Mouse (Mus musculus): ENCODE measurements around the gene Faxc. TPM values are rescaled to one million over a fixed set of nuclear protein-coding genes. Genes with fewer than 3 reads are reported as not detected.

The Faxc gene
- polyA plus RNA-seq, 1 experiment: 0.51 TPM

DNA sequence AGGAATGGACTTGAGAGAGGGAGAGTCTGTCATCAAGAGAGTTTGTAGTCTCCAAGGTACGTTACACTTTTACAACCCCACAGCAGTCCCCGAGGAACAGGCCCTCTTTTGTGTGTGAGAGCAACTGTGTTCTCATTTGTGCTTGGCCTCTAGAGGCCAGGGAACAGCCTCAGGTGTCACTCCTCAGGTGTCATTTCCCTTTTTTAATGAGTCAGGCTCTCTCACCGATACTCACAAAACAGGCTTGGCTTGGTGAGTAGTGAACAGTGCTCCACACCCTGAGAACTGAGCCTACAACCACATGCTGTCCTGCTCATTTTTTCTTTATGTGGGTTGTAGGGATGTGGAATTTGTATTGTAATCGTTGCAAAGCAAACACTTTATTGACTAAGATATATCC lies 49.3 kb downstream of the Faxc start:
- no peak overlapping the region for H3K4me3 ChIP-seq (ENCODE audit: low read depth, low read length)
- no peaks in the 10 kb centered on the region for H3K27me3 ChIP-seq (ENCODE audit: control insufficient read depth, insufficient read depth, low read length)
- no peaks in the 10 kb centered on the region for H3K4me1 ChIP-seq (ENCODE audit: control insufficient read depth, insufficient read depth, insufficient read length, low read length)
- TF ChIP-seq POLR2A (IDR thresholded peaks at IDR 0.05; ENCODE audit: low read depth, low read length) (no peak), CTCF (IDR thresholded peaks at IDR 0.05; ENCODE audit: extremely low read depth, insufficient read length, insufficient replicate concordance, low read depth, low read length) (no peak)
- 46% methylated on average over 4 of the region's 4 CpGs for WGBS
- H3K27ac ChIP-seq (ENCODE audit: insufficient read depth, low read depth, low read length): no peak overlapping the region
- no peaks in the 10 kb centered on the region for H3K36me3 ChIP-seq (ENCODE audit: control insufficient read depth, insufficient read depth, low read length)

DNA sequence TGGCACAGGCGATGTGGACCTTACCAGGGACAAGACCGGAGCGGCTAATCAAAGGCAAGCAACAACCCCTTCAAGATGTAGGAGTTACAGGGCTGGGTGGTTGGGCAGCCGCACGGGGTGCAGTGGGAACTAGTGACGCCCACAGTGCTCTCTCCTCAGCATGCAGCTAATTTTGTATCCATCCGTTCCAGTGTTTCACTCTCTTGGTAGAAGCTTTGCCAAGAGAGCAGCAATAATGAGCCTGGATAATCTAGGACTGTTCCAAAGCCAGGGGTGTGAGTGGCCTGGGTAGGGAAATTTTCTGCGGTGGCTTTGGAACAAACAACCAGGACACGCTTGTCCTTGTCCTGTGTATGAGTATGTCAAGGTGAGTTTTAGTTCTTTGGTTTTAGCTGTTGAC lies 51.3 kb downstream of the Faxc start:
- Histone ChIP-seq H3K27me3 (ENCODE audit: control insufficient read depth, insufficient read depth, low read length) (no peaks in the 10 kb centered on the region), H3K4me1 (ENCODE audit: control insufficient read depth, insufficient read depth, insufficient read length, low read length) (no peaks in the 10 kb centered on the region), H3K36me3 (ENCODE audit: control insufficient read depth, insufficient read depth, low read length) (no peaks in the 10 kb centered on the region), H3K4me3 (ENCODE audit: low read depth, low read length) (no peak overlapping the region), H3K27ac (ENCODE audit: insufficient read depth, low read depth, low read length) (no peak overlapping the region)
- TF ChIP-seq CTCF (IDR thresholded peaks at IDR 0.05; ENCODE audit: extremely low read depth, insufficient read length, insufficient replicate concordance, low read depth, low read length): no peak
- no peak for TF ChIP-seq POLR2A (IDR thresholded peaks at IDR 0.05; ENCODE audit: low read depth, low read length)
- 94% methylated on average over 9 of the region's 9 CpGs for WGBS

DNA sequence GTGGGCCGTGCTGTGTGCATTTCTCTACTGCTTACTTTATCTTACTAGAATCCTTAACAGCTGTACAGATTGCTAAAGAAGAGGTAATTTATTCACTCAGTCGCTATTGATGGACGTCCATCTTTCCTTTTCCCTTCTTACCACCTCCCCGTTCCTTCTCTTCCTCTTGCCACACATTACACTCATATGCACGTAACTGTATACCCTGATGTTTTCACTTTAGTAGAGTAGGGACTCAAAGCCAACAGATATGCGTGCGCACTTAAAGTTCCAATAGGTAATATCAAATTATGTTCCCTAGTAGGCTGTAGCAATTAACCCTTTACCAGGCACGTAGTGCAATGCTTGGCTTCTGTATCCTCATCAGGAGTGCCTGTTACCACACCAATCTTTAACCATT lies 55.7 kb downstream of the Faxc start:
- TF ChIP-seq POLR2A (IDR thresholded peaks at IDR 0.05; ENCODE audit: low read depth, low read length) (no peak), CTCF (IDR thresholded peaks at IDR 0.05; ENCODE audit: extremely low read depth, insufficient read length, insufficient replicate concordance, low read depth, low read length) (no peak)
- no peak overlapping the region for H3K27ac ChIP-seq (ENCODE audit: insufficient read depth, low read depth, low read length)
- H3K36me3 ChIP-seq (ENCODE audit: control insufficient read depth, insufficient read depth, low read length): no peaks in the 10 kb centered on the region
- 79% methylated on average over 8 of the region's 8 CpGs for WGBS
- no peaks in the 10 kb centered on the region for H3K27me3 ChIP-seq (ENCODE audit: control insufficient read depth, insufficient read depth, low read length)
- no peaks in the 10 kb centered on the region for H3K4me1 ChIP-seq (ENCODE audit: control insufficient read depth, insufficient read depth, insufficient read length, low read length)
- H3K4me3 ChIP-seq (ENCODE audit: low read depth, low read length): no peak overlapping the region

DNA sequence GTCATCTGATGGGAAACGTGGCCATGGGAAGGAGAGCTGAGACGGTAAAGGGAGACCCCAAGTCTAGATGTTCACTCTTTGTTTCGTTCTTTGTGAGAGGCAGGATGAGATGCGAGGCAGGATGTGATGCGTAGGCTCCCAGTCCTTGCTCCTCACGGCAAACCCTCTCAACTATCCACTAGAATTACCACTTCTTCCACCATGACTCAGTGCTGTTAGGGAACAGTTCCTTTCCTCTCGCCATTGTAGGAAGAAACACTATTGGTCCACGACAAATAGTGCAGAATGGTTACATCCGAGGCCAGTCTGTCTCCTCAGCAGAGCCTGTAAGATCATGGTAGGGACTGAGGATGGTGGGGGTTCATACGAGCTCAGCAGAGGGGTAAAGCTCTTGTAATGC lies 56.3 kb downstream of the Faxc start:
- no peaks in the 10 kb centered on the region for H3K36me3 ChIP-seq (ENCODE audit: control insufficient read depth, insufficient read depth, low read length)
- no peaks in the 10 kb centered on the region for H3K27me3 ChIP-seq (ENCODE audit: control insufficient read depth, insufficient read depth, low read length)
- H3K4me3 ChIP-seq (ENCODE audit: low read depth, low read length): no peak overlapping the region
- TF ChIP-seq CTCF (IDR thresholded peaks at IDR 0.05; ENCODE audit: extremely low read depth, insufficient read length, insufficient replicate concordance, low read depth, low read length) (no peak), POLR2A (IDR thresholded peaks at IDR 0.05; ENCODE audit: low read depth, low read length) (no peak)
- no peak overlapping the region for H3K27ac ChIP-seq (ENCODE audit: insufficient read depth, low read depth, low read length)
- H3K4me1 ChIP-seq (ENCODE audit: control insufficient read depth, insufficient read depth, insufficient read length, low read length): no peaks in the 10 kb centered on the region
- 84% methylated on average over 10 of the region's 10 CpGs for WGBS

DNA sequence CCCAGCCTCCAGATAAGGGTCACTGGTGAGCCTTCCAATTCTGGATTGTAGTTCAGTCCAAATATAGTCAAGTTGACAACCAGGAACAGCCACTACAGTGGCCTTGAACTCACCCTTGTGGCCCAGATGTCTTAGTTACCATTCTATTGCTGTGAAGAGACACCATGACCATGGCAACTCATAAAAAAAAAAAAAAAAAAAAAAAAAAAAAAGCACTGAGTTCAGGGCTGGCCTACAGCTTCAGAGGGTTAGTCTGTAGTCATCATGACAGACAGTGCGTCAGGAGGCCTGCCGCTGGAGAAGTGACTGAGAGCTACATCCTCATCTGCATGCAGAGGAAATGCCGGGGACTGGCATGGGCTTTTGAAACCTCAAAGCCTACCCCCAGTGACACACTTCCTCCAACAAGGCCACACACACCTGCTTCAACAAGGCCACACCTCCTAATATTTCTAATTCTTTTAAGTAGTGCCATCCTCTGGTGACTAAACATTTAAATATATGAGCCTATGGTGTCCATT lies 58.5 kb downstream of the Faxc start:
- no peak for TF ChIP-seq POLR2A (IDR thresholded peaks at IDR 0.05; ENCODE audit: low read depth, low read length)
- no peak for TF ChIP-seq CTCF (IDR thresholded peaks at IDR 0.05; ENCODE audit: extremely low read depth, insufficient read length, insufficient replicate concordance, low read depth, low read length)
- Histone ChIP-seq H3K4me1 (ENCODE audit: control insufficient read depth, insufficient read depth, insufficient read length, low read length) (no peaks in the 10 kb centered on the region), H3K4me3 (ENCODE audit: low read depth, low read length) (no peak overlapping the region), H3K27me3 (ENCODE audit: control insufficient read depth, insufficient read depth, low read length) (no peaks in the 10 kb centered on the region), H3K36me3 (ENCODE audit: control insufficient read depth, insufficient read depth, low read length) (no peaks in the 10 kb centered on the region), H3K27ac (ENCODE audit: insufficient read depth, low read depth, low read length) (no peak overlapping the region)
- 79% methylated on average over 3 of the region's 3 CpGs for WGBS

DNA sequence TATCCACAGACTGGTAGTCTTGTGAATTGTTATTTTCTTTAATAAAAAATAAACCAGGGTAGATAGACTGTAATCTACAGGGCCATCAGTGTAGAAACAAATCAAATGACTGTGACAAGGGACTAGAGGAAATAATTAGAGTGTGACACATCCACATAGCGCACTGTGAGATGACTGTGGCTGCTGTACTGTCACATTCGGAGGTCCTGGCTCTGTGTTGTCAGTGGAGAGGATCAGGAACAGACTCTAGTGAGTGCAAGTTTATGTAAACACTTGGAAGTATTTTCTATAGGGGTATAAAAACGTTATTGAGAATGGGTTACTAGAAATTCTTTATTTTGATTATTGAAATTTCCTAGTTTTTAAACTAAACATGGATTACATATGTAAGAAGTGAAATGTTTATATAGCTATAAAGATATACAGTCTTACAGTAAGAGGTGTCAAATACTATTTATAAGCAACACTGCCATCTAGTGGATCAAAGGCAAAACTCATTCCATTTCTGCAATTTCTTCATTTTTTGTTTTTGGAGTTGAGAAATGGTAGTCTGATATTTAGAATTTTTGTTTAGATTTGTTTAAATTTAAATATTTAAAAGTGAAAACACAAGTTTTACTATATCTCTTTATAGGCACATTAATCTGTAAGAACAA lies 59.6 kb downstream of the Faxc start:
- 30% methylated on average over 3 of the region's 3 CpGs for WGBS
- TF ChIP-seq CTCF (IDR thresholded peaks at IDR 0.05; ENCODE audit: extremely low read depth, insufficient read length, insufficient replicate concordance, low read depth, low read length) (0 out of 2 replicates have a peak, but pooled peaks have one; percentile 15), POLR2A (IDR thresholded peaks at IDR 0.05; ENCODE audit: low read depth, low read length) (no peak)
- no peaks in the 10 kb centered on the region for H3K27me3 ChIP-seq (ENCODE audit: control insufficient read depth, insufficient read depth, low read length)
- H3K4me1 ChIP-seq (ENCODE audit: control insufficient read depth, insufficient read depth, insufficient read length, low read length): no peaks in the 10 kb centered on the region
- H3K4me3 ChIP-seq (ENCODE audit: low read depth, low read length): no peak overlapping the region
- no peak overlapping the region for H3K27ac ChIP-seq (ENCODE audit: insufficient read depth, low read depth, low read length)
- no peaks in the 10 kb centered on the region for H3K36me3 ChIP-seq (ENCODE audit: control insufficient read depth, insufficient read depth, low read length)

DNA sequence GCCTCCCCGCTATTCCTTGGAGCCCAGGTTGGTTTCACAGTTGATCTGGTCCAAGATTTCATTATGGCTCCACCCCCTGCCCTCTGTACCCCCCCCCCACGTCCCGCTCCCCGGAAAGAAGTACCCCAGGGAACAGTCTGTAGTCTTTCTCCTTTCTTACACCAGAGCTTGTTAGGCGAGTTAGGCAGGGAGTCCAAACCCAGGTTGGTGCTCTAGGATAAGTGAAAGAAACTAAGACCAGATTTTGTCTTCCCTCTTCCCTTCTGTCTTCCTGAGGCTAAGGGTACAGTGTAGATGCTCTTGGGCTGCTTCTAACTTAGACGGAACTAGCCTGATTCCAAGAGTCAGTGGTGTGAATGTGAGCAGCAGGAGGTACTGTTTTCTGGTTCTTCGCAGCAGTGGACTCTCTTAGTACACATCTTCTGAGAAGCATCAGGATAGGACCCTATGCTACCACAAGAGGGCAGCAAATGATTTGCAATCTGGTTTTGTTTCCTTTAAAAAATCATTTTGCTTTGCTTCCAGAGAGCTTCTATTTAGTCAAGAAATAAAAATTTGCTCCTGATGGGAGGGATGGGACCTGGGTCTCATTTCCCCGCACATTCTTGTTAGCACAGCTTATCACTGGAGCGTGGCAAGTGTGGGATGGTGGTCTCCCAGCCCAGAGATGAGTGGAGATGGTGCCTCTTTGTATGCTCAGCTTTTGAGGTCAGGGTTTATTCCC lies 86.7 kb downstream of the Faxc start:
- WGBS: 12% methylated on average over 9 of the region's 9 CpGs
- Histone ChIP-seq H3K4me3 (ENCODE audit: low read depth, low read length) (no peak overlapping the region), H3K36me3 (ENCODE audit: control insufficient read depth, insufficient read depth, low read length) (no peaks in the 10 kb centered on the region), H3K27me3 (ENCODE audit: control insufficient read depth, insufficient read depth, low read length) (no peaks in the 10 kb centered on the region), H3K4me1 (ENCODE audit: control insufficient read depth, insufficient read depth, insufficient read length, low read length) (no peaks in the 10 kb centered on the region), H3K27ac (ENCODE audit: insufficient read depth, low read depth, low read length) (no peak overlapping the region)
- TF ChIP-seq CTCF (IDR thresholded peaks at IDR 0.05; ENCODE audit: extremely low read depth, insufficient read length, insufficient replicate concordance, low read depth, low read length) (no peak), POLR2A (IDR thresholded peaks at IDR 0.05; ENCODE audit: low read depth, low read length) (no peak)
